Mouse (Mus musculus) lung, adult 2 months (tissue): Measurements from ENCODE around the gene Kbtbd4.

Source experiments
- CTCF ChIP-seq: fragments of 200-500 bp; IDR thresholded peaks from 2 replicates; pipeline ENCODE4 v1.5.1; 2011; ENCODE audit warnings: mild to moderate bottlenecking, low read length, control low read depth; ENCODE audit not compliant: insufficient read depth
- POLR2A ChIP-seq: fragments of 200-500 bp; IDR thresholded peaks from 2 replicates; pipeline ENCODE4 v1.6.1; 2011; ENCODE audit warnings: low read depth, mild to moderate bottlenecking, control low read depth, low read length, borderline replicate concordance; ENCODE audit errors: extremely low read depth

- no peak for TF ChIP-seq POLR2A
- no peak for TF ChIP-seq CTCF
Measured at GRCm38 (mm10) chr2:90931829-90932228, 27.3 kb downstream of the Kbtbd4 start.
